ENCODE assay signal across 7 mouse cellular contexts in the genomic region with DNA sequence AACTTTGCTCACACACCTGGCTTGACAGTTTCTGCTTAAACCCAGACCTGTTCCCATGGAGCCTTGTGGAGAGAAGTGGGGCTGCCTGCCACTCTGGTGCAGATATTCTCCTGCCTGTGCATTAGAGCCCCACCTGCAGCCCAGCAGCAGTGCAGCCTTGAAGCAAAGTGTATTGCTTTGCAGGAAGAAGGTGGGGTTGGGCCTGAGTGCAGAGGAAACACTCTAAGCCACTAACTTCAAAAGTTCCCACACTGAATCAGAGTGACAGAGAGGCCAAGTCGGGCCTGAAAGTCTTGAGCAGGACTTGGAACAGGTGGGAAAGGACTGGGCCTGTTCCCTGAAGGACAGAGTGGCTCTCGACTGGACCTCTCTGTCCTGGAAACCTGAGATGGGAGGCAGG. TPM values are rescaled to one million over a fixed set of nuclear protein-coding genes. Genes with fewer than 3 reads are reported as not detected.
DNase-seq lines count a peak whose midpoint lies in the region; ATAC-seq and TF ChIP-seq lines count a peak whose summit lies in the region.

No protein-coding gene starts in this region.

- H3K9me3 ChIP-seq in embryonic facial prominence, embryonic 15.5 days (replicated peaks): no peaks in the 10 kb centered on the region

- DNase-seq in layer of hippocampus, adult 2 months (ENCODE audit: low spot score in 2 of 2): no peak
- DNase-seq in layer of hippocampus, adult 11-12 months (ENCODE audit: low spot score): no peak
- peak; percentile 55 to 67 for DNase-seq in lung, adult 18-20 months
- peak; percentile 84 for DNase-seq in thymus, postnatal 0 days (ENCODE audit: low spot score)
- no peak for DNase-seq in right cerebral cortex, adult 2 months (ENCODE audit: low spot score in 2 of 2)
- DNase-seq in ovary, postnatal 10 days (ENCODE audit: low spot score): no peak

- no peak overlapping the region for H3K9ac ChIP-seq in embryonic facial prominence, embryonic 15.5 days

- WGBS in embryonic facial prominence, embryonic 15.5 days: 33% methylated on average over 2 of the region's 2 CpGs

- H3K4me2 ChIP-seq in embryonic facial prominence, embryonic 15.5 days (replicated peaks): no peak overlapping the region

- no peaks in the 10 kb centered on the region for H3K36me3 ChIP-seq in embryonic facial prominence, embryonic 15.5 days

- peaks cover 41% of the 10 kb centered on the region for H3K4me1 ChIP-seq in embryonic facial prominence, embryonic 15.5 days

- TF ChIP-seq CTCF in layer of hippocampus, adult 2 months (conservative IDR thresholded peaks at IDR 0.05): peak; percentile 37

- no peak for ATAC-seq in embryonic facial prominence, embryonic 15.5 days (ENCODE audit: insufficient number of reproducible peaks, low FRiP score, low TSS enrichment, low read depth)

- no peak overlapping the region for H3K4me3 ChIP-seq in layer of hippocampus, adult 2 months
- no peak overlapping the region for H3K4me3 ChIP-seq in embryonic facial prominence, embryonic 15.5 days (replicated peaks)

- H3K27me3 ChIP-seq in embryonic facial prominence, embryonic 15.5 days: no peaks in the 10 kb centered on the region

- no peak overlapping the region for H3K27ac ChIP-seq in layer of hippocampus, adult 2 months
- H3K27ac ChIP-seq in embryonic facial prominence, embryonic 15.5 days (replicated peaks): peak overlapping the region; percentile 45

RNA-seq across cellular contexts. Expression of gene Slc12a7, which starts 39.8 kb away (rescaled TPM):
- 1 to 10 TPM; 7.0 to 8.7 TPM for total RNA-seq in layer of hippocampus, adult 2 months (2021)
- 14.4 and 18.4 TPM in 2 replicates for polyA plus RNA-seq in embryonic facial prominence, embryonic 15.5 days (2015; fragmentation: Nextera tagmentation; extraction: Ambion mirVana)
- polyA plus RNA-seq in thymus, postnatal 0 days (2015; fragmentation: Nextera tagmentation; extraction: Ambion mirVana): 27.7 and 33.8 TPM in 2 replicates

Comparison
In these comparisons a context has a peak if more than half of its experiments do, and no peak if none do; other contexts are left out.
1. DNase-seq: peak in lung, adult 18-20 months (2 of 2) and thymus, postnatal 0 days (single experiment); none in layer of hippocampus, adult 2 months (0 of 2), layer of hippocampus, adult 11-12 months (single experiment), right cerebral cortex, adult 2 months (0 of 2) and ovary, postnatal 10 days (single experiment).